Mouse (Mus musculus) intestine, embryonic 14.5 days (tissue): Measurements from ENCODE around the gene Marc1. TPM values are rescaled to one million over a fixed set of nuclear protein-coding genes. Genes with fewer than 3 reads are reported as not detected.
A peak's percentile ranks its signal among the peaks of the same experiment; 100 is the strongest.

ENCODE experiments used
- ATAC-seq: fragments of 200-750 bp; cut with Nextera tagmentation; replicated peaks from 2 replicates; pipeline ENCODE4 v1.8.0; 2017; ENCODE audit warnings: low read depth, moderate number of reproducible peaks, moderate TSS enrichment, moderate library complexity; ENCODE audit not compliant: low FRiP score, low TSS enrichment
- DNase-seq: peaks from one replicate; pipeline ENCODE4 v3.0.0-alpha.2; 2018; ENCODE audit warnings: low spot score
- H3K27ac ChIP-seq: fragments of 300-500 bp; sonication (generic); 2 replicates; pipeline ENCODE4 v1.5.1; 2014; ENCODE audit warnings: low read depth, mild to moderate bottlenecking, control low read depth
- H3K27me3 ChIP-seq: fragments of 300-500 bp; sonication (generic); replicated peaks from 2 replicates; pipeline ENCODE4 v1.6.1; 2014; ENCODE audit warnings: low read length, control low read depth; ENCODE audit not compliant: control insufficient read depth, insufficient read depth
- H3K36me3 ChIP-seq: fragments of 300-500 bp; sonication (generic); 2 replicates; pipeline ENCODE4 v1.6.1; 2014; ENCODE audit warnings: low read length, control low read depth; ENCODE audit not compliant: control insufficient read depth, insufficient read depth
- H3K4me1 ChIP-seq: fragments of 300-500 bp; sonication (generic); replicated peaks from 2 replicates; pipeline ENCODE4 v1.6.1; 2014; ENCODE audit warnings: low read length, control low read depth, mixed read lengths; ENCODE audit not compliant: control insufficient read depth, insufficient read depth
- H3K4me2 ChIP-seq: fragments of 300-500 bp; sonication (generic); 2 replicates; pipeline ENCODE4 v1.6.1; 2014; ENCODE audit warnings: low read length
- H3K4me3 ChIP-seq: fragments of 300-500 bp; sonication (generic); 2 replicates; pipeline ENCODE4 v1.5.1; 2014; ENCODE audit warnings: low read depth, low read length, control low read depth, mixed read lengths
- H3K9ac ChIP-seq: fragments of 300-500 bp; sonication (generic); 2 replicates; pipeline ENCODE4 v1.6.1; 2014; ENCODE audit warnings: mild to moderate bottlenecking, low read length
- H3K9me3 ChIP-seq: fragments of 300-500 bp; sonication (generic); 2 replicates; pipeline ENCODE4 v1.6.1; 2016; ENCODE audit warnings: low read length, control low read depth; ENCODE audit not compliant: control insufficient read depth
- WGBS: fragments of 180-500 bp; shearing (Covaris S2); extraction: QIAGEN DNeasy Blood & Tissue Kit; methylation state at CpG from one replicate; pipeline ENCODE4 v1.1.7; 2014; 5-methylcytosine and 5-hydroxymethylcytosine counted together
- polyA plus RNA-seq: library from polyadenylated mRNA; unstranded; fragments of >200 nt; fragmentation: Nextera tagmentation; extraction: Ambion mirVana; gene quantifications from 2 replicates; pipeline ENCODE4 v1.2.1, GENCODE M21; 2014

Gene Marc1
- polyA plus RNA-seq, 1 experiment from 2014 or later: 0.22 TPM

DNA sequence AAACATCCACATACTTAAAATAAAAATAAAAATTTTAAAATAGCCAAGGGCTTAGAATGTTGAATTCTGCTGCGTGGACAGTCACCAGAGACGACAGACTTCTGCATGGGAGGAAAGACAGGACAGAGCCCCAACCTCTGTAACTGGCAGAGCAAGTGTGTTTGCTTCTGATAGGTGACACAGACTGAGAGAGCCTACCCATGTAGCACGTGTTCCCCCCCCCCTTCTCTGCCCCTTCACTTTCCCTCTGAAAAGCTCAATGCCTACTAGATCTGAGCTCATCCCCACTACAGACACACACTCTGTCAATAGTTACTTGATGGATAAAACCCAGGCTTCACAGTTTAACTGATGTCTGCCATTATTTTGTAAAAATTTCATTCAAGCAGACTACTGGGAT is 35.9 kb upstream of the Marc1 start:
- Histone ChIP-seq H3K27ac (no peak overlapping the region), H3K27me3 (no peaks in the 10 kb centered on the region), H3K4me2 (peak overlapping the region; percentile 95), H3K4me1 (peaks cover 13% of the 10 kb centered on the region), H3K4me3 (no peak overlapping the region), H3K9me3 (no peaks in the 10 kb centered on the region), H3K36me3 (no peaks in the 10 kb centered on the region), H3K9ac (no peak overlapping the region)
- DNase-seq (no peak), ATAC-seq (no peak)
- 37% methylated on average over 3 of the region's 3 CpGs for WGBS

DNA sequence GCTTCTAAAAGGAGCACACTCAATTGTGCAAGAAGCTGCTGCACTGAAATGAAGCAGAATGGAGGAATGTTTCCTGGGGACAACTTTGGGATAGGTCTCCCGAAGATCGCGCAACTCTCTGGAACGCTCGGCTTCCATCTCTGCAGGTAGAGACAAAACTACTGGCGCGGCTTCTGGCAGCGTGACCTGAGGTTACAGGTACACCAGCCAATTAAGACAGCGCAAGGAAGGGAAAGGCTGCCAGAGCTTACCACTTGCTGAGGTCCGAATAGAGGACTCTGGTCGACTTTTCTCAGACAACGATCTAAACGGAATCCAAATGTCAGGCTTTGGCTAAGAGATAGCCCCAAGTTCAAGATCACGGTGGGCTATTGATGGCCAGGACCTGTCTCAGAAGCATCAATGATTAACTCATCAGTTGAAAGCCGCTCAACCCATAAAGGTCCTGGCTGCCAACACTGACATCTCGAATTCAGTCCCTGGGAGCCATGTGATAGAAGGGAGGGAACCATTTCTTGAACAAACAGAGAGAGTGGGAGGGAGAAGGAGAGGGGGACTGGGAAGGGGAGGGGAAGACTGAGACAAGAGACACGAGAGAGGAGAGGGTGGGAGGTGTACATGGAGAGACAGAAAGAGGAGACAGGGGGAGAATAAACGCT is 35.1 kb upstream of the Marc1 start, which contains the start of gene Marc2:
TSS of gene Marc2 (minus strand) at position 360 of the 659 bp plus-strand sequence.
- Histone ChIP-seq H3K36me3 (peaks cover under 1% of the 10 kb centered on the region; the same call in 1 of the 2 replicates), H3K27me3 (no peaks in the 10 kb centered on the region), H3K4me2 (peak within 1 kb of the TSS; percentile 95), H3K27ac (peak within 1 kb of the TSS; percentile 83), H3K4me1 (peaks cover 13% of the 10 kb centered on the region), H3K9ac (peak within 1 kb of the TSS; percentile 80), H3K4me3 (peak within 1 kb of the TSS; percentile 96), H3K9me3 (no peaks in the 10 kb centered on the region)
- ATAC-seq: peak; percentile 33
- no peak for DNase-seq
- WGBS: 3% methylated on average over 18 of the region's 18 CpGs

DNA sequence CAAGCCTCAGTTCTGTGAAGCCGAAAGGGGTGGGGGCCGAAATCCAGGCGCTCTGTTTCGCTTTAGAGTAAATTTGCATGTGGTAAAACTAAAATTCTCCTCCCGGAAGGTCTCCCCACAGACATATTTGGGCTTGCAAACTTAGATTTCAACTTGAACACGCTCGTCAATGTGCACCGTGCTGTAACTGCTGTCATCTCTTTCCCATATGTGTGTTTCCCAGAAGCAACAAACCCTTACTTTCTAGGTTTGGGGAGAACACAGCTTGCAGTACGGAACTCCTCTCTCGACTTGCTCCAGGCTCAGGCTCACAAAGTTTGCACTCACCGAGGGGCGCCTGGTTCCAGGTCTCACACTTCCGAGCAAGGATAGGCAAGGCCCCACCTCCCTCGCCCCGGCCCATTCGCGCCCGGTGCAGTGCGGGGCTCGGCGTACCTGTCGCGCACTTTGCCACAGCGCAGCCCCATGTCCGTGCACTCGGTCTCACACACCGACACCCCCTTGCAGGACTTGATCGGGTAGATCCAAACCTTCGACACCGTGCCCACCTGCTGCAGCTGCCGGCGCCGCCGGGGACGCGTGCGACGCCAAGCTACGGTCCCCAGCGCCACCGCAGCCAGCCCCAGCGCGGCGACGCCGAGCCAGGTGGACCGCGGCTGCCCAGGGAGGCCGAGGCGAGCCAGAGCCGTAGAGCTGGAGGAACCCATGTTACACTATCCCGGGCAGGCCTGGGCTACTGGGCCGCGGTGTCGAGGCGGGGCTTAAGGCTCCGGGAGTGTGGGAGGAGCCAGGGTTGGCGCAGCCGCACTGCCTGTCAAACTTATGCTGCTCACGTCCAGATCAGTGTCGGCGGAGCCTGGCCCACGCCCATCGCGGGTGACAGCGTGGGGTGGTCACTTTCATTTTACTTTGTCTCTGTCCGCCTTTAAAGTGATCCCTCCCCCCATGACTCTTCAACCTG is 34.3 kb upstream of the Marc1 start:
- ATAC-seq: peak; percentile 95
- no peaks in the 10 kb centered on the region for H3K9me3 ChIP-seq

DNA sequence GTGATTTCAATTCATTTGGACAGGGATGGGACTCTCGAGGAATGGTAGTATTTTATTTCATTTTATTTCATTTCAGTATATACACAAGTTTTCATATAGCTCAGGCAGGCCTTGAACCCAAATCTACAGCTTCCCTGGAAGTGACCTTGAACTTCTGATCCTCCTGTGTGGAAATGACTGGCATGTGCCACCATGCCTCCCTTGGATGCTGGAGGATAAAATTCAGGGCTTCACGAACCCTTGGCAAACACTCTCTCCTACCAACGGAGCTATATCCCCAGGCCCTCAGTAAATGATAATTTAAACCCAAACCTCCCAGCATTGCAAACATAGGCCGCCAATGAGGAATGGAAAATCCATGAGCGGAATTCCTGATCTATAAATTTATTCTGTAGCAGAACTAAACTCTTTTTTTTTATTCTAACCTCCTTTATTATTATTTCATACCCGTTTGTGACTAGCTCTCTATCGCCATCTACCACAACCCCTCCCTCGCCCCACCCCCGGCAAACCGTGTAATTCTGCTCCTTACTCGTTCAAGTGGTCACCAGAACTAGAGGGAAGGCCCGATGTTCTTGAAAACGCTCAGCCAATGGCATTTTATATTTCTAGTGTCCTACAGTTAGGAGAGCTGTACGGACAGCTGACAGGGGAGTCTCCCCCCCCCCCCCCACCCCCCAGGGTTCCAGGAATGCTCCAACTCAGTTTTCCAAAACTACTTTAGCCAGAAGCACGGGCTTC is 33.4 kb upstream of the Marc1 start:
- peak; percentile 70 for DNase-seq
- peaks cover 11% of the 10 kb centered on the region for H3K4me1 ChIP-seq
- peaks cover 16% of the 10 kb centered on the region for H3K36me3 ChIP-seq
- peak overlapping the region; percentile 80 for H3K9ac ChIP-seq
- H3K4me3 ChIP-seq: peak overlapping the region; percentile 96
- H3K4me2 ChIP-seq: peak overlapping the region; percentile 95
- no peak for ATAC-seq
- no peaks in the 10 kb centered on the region for H3K9me3 ChIP-seq
- H3K27ac ChIP-seq: peak overlapping the region; percentile 83
- 22% methylated on average over 15 of the region's 15 CpGs for WGBS
- no peaks in the 10 kb centered on the region for H3K27me3 ChIP-seq

More for the DNA sequence above, 34.3 kb upstream of the Marc1 start:
- H3K27me3 ChIP-seq: no peaks in the 10 kb centered on the region
- peak overlapping the region; percentile 96 for H3K4me3 ChIP-seq
- peaks cover 7% of the 10 kb centered on the region for H3K36me3 ChIP-seq
- peak overlapping the region; percentile 80 for H3K9ac ChIP-seq
- peak overlapping the region; percentile 83 for H3K27ac ChIP-seq
- peak; percentile 92 for DNase-seq
- WGBS: under 1% methylated on average over 67 of the region's 67 CpGs
- peak overlapping the region; percentile 95 for H3K4me2 ChIP-seq
- H3K4me1 ChIP-seq: peaks cover 11% of the 10 kb centered on the region

DNA sequence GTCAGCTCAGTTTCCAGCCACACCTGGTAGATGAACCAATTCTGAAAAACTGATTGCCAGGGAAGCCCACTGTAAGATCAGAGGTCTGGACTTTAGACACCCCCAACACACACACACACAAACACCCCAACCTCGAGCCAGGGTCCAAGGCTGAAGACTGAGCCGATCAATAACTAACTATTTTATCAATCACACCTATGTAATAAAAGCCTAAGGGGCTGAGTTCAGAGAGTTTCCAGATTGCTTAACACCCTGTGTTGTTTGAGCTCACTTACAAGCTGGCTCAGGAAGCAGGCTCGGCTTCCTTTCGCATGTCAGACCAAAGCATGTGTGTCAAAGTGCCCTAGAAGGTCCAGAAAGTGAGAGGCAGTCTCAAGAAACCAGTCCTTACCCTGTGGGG is 26.5 kb upstream of the Marc1 start:
- Histone ChIP-seq H3K4me1 (no peaks in the 10 kb centered on the region), H3K9me3 (no peaks in the 10 kb centered on the region), H3K27ac (no peak overlapping the region), H3K9ac (no peak overlapping the region), H3K4me3 (no peak overlapping the region), H3K36me3 (peaks cover 56% of the 10 kb centered on the region), H3K27me3 (no peaks in the 10 kb centered on the region), H3K4me2 (no peak overlapping the region)
- 59% methylated on average over 4 of the region's 4 CpGs for WGBS
- no peak for DNase-seq
- ATAC-seq: peak; percentile 55; the same call in 1 of the 2 replicates

DNA sequence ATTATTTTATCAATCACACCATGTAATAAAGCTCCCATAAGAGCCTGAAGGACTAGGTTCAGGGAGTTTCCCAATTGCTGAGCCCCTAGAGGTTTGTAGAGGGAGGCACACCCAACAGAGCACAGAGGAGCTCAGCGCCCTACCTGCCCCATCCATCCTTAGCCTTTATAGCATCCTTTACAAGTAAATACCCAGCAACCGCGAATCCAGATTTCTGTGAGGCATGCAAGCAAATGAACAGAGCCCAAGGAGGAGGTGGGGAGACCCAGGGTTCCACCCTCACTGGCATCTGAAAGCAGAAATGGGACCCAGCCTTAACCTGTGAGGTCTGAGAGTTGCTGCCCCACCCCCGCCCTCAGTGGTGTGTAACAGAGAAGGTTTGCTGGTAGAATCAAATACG is 25.2 kb upstream of the Marc1 start:
- Histone ChIP-seq H3K27ac (no peak overlapping the region), H3K27me3 (no peaks in the 10 kb centered on the region), H3K9ac (no peak overlapping the region), H3K9me3 (no peaks in the 10 kb centered on the region), H3K4me3 (no peak overlapping the region), H3K4me1 (no peaks in the 10 kb centered on the region), H3K4me2 (no peak overlapping the region), H3K36me3 (peaks cover 69% of the 10 kb centered on the region)
- ATAC-seq (no peak), DNase-seq (no peak)
- 73% methylated on average over 5 of the region's 5 CpGs for WGBS

DNA sequence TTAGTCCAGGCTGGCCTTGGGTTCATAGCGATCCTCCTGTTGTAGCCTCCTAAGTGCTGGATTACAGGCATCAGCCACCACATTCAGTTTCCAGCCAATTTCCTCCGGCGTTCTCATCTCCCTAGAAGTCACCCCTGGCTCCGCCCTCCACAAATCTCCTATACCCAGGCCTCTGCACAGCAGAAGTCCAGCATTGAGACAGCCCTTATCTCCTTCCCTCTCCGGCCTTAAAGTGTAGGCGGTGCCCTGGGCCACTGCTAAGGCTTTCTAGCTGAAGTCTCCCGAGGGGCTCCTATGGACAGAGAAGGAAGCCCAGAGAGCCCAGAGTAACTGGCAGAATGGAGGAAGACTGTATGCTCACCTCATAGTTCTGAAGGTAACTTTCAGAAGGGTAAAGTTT is 22.4 kb upstream of the Marc1 start:
- H3K27ac ChIP-seq: no peak overlapping the region
- WGBS: 95% methylated on average over 7 of the region's 7 CpGs
- H3K4me1 ChIP-seq: no peaks in the 10 kb centered on the region
- no peak overlapping the region for H3K4me2 ChIP-seq
- H3K36me3 ChIP-seq: peaks cover 71% of the 10 kb centered on the region
- no peaks in the 10 kb centered on the region for H3K27me3 ChIP-seq
- DNase-seq (no peak), ATAC-seq (no peak)
- no peaks in the 10 kb centered on the region for H3K9me3 ChIP-seq
- no peak overlapping the region for H3K9ac ChIP-seq
- no peak overlapping the region for H3K4me3 ChIP-seq

DNA sequence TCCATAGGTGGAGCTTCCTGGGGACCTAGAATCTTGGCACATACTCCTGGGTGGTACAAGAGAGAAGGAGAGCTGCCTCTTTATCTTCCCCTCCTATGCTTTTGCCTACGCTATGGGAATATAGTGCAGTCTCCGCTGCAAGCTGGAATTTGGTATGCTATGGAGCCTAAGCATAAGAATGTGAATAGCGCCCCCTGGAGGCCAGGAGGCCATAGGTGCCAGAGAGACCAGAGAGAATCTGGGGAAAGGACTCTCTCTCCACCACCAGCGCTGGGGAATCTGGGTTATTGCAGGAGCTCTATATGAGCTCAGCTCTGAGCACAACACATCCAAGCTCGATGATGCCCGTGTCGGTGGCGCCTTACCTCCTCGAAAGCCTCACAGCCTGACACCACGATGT is 21.1 kb upstream of the Marc1 start:
- Histone ChIP-seq H3K4me2 (no peak overlapping the region), H3K4me1 (no peaks in the 10 kb centered on the region), H3K27ac (no peak overlapping the region), H3K9me3 (no peaks in the 10 kb centered on the region), H3K36me3 (peaks cover 66% of the 10 kb centered on the region), H3K27me3 (no peaks in the 10 kb centered on the region), H3K9ac (no peak overlapping the region), H3K4me3 (no peak overlapping the region)
- ATAC-seq: no peak
- DNase-seq: no peak
- 83% methylated on average over 10 of the region's 10 CpGs for WGBS
